In the genomic region with DNA sequence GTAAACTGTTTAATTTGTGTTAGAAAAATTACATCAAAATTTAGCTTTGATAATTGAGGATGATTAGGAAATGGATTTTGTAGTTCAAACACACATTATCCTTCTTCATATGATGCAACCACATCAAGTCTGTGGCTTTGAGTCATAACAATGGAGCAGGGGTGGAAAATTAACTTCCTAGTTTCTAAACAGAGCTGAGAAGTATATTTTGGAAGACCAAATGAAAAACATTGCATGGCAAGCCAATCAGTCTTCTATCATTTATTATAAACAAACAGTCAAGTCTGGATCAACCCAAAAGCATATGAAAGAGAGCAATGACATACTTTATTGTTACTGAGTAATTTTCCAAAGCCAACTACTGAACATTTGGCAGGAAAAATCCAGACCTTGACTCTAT, we compare ENCODE assay signal across 22 mouse cellular contexts.
A peak's percentile ranks its signal among the peaks of the same experiment; 100 is the strongest.
DNase-seq lines count a peak whose midpoint lies in the region; ATAC-seq and TF ChIP-seq lines count a peak whose summit lies in the region.
"Had no signal": no experiment of that assay in that cellular context is flagged by ENCODE, and none has a peak within 500 bp of the region (broad histone marks: within the 10 kb centered on the region; RNA-seq: fewer than 3 reads in every experiment).

No protein-coding gene starts in this region.

- no peak overlapping the region for H3K4me3 ChIP-seq in lung, embryonic 14.5 days (ENCODE audit: low read depth, low read length)
- H3K4me3 ChIP-seq in lung, adult 2 months (replicated peaks; ENCODE audit: extremely low read depth, low read depth, low read length): no peak overlapping the region
- H3K4me3 ChIP-seq in lung, embryonic 16.5 days (ENCODE audit: low read length): no peak overlapping the region
- H3K4me3 ChIP-seq: embryonic facial prominence, embryonic 13.5 days; embryonic facial prominence, embryonic 15.5 days; erythroblast, embryonic 14.5 days; forebrain, embryonic 10.5 days; forebrain, embryonic 12.5 days had no signal

- H3K36me3 ChIP-seq in lung, embryonic 14.5 days (ENCODE audit: insufficient read depth): no peaks in the 10 kb centered on the region
- H3K36me3 ChIP-seq in lung, embryonic 16.5 days (ENCODE audit: control insufficient read depth, insufficient read depth, low read length): no peaks in the 10 kb centered on the region
- H3K36me3 ChIP-seq: embryonic facial prominence, embryonic 13.5 days; embryonic facial prominence, embryonic 15.5 days; forebrain, embryonic 10.5 days; forebrain, embryonic 12.5 days had no signal

- TF ChIP-seq CTCF in lung, embryonic 14.5 days (IDR thresholded peaks at IDR 0.05; ENCODE audit: low read depth): no peak
- TF ChIP-seq CTCF in lung, adult 2 months (IDR thresholded peaks at IDR 0.05; ENCODE audit: insufficient read depth, low read length): no peak

- peak; percentile 55 for DNase-seq in lung, embryonic 14.5 days
- DNase-seq in lung, adult 2 months: no peak
- no peak for DNase-seq in lung, adult 18-20 months
- DNase-seq in 416B (ENCODE audit: low read depth): peak; percentile 24
- DNase-seq: adrenal gland, adult 2 months; adrenal gland, postnatal 10 days; adrenal gland, postnatal 25 days; cerebellum, adult 11 months; cerebellum, adult 18-20 months; cerebellum, adult 8-10 months; cerebellum, adult 9-11 months; cerebellum, postnatal 14 days; cerebellum, postnatal 36 days; embryo, embryonic 11 days had no signal

- no peak overlapping the region for H3K4me2 ChIP-seq in lung, embryonic 14.5 days
- no peak overlapping the region for H3K4me2 ChIP-seq in lung, embryonic 16.5 days (ENCODE audit: low read depth, low read length)
- H3K4me2 ChIP-seq: embryonic facial prominence, embryonic 13.5 days; embryonic facial prominence, embryonic 15.5 days; forebrain, embryonic 12.5 days had no signal

- no peak overlapping the region for H3K27ac ChIP-seq in lung, embryonic 14.5 days (ENCODE audit: low read depth)
- no peak overlapping the region for H3K27ac ChIP-seq in lung, embryonic 16.5 days (ENCODE audit: low read length)
- H3K27ac ChIP-seq: embryonic facial prominence, embryonic 13.5 days; embryonic facial prominence, embryonic 15.5 days; forebrain, embryonic 10.5 days; forebrain, embryonic 12.5 days had no signal

- TF ChIP-seq POLR2A in lung, adult 2 months (IDR thresholded peaks at IDR 0.05; ENCODE audit: borderline replicate concordance, extremely low read depth, low read depth, low read length): no peak

- H3K4me1 ChIP-seq in lung, embryonic 14.5 days (ENCODE audit: insufficient read depth): no peaks in the 10 kb centered on the region
- no peaks in the 10 kb centered on the region for H3K4me1 ChIP-seq in lung, adult 2 months (ENCODE audit: control insufficient read depth, insufficient read depth, low read length)
- H3K4me1 ChIP-seq in lung, embryonic 16.5 days (replicated peaks; ENCODE audit: control insufficient read depth, insufficient read depth, low read length): no peaks in the 10 kb centered on the region
- H3K4me1 ChIP-seq: embryonic facial prominence, embryonic 13.5 days; embryonic facial prominence, embryonic 15.5 days; forebrain, embryonic 10.5 days; forebrain, embryonic 12.5 days had no signal

- no peaks in the 10 kb centered on the region for H3K27me3 ChIP-seq in lung, embryonic 14.5 days (ENCODE audit: insufficient read depth, low read length)
- H3K27me3 ChIP-seq in lung, embryonic 16.5 days (ENCODE audit: control insufficient read depth, insufficient read depth, low read depth, low read length): no peaks in the 10 kb centered on the region
- H3K27me3 ChIP-seq: embryonic facial prominence, embryonic 13.5 days; embryonic facial prominence, embryonic 15.5 days; forebrain, embryonic 12.5 days had no signal

- H3K9me3 ChIP-seq in lung, embryonic 14.5 days (ENCODE audit: low read depth, low read length): no peaks in the 10 kb centered on the region
- H3K9me3 ChIP-seq in lung, embryonic 16.5 days (ENCODE audit: control insufficient read depth, low read length): no peaks in the 10 kb centered on the region
- H3K9me3 ChIP-seq: embryonic facial prominence, embryonic 13.5 days; embryonic facial prominence, embryonic 15.5 days; forebrain, embryonic 10.5 days; forebrain, embryonic 12.5 days had no signal

- peak; percentile 31; the same call in 1 of the 2 replicates for ATAC-seq in lung, embryonic 14.5 days (ENCODE audit: insufficient read depth)
- ATAC-seq in lung, embryonic 16.5 days (ENCODE audit: low read depth): peak; percentile 70; the same call in 1 of the 2 replicates
- ATAC-seq: forebrain, embryonic 14.5 days; forebrain, embryonic 16.5 days had no signal

- no peak overlapping the region for H3K9ac ChIP-seq in lung, embryonic 14.5 days
- no peak overlapping the region for H3K9ac ChIP-seq in lung, embryonic 16.5 days (ENCODE audit: low read length)
- H3K9ac ChIP-seq: embryonic facial prominence, embryonic 13.5 days; embryonic facial prominence, embryonic 15.5 days; forebrain, embryonic 12.5 days had no signal

Comparison
In these comparisons a context has a peak if more than half of its experiments do, and no peak if none do; other contexts are left out.
1. DNase-seq: peak in lung, embryonic 14.5 days (single experiment) and 416B (single experiment); none in lung, adult 2 months (single experiment) and lung, adult 18-20 months (0 of 2).